Comparison of ENCODE assay signal across 20 mouse cellular contexts in genomic region chr1:164874446-164874845, GRCm38 (mm10).
"Had no signal": no experiment of that assay in that cellular context is flagged by ENCODE, and none has a peak within 500 bp of the region (broad histone marks: within the 10 kb centered on the region; RNA-seq: fewer than 3 reads in every experiment).

No protein-coding gene starts in this region.

- H3K36me3 ChIP-seq: lung, embryonic 15.5 days; midbrain, embryonic 10.5 days; midbrain, embryonic 12.5 days; neural tube, embryonic 13.5 days; neural tube, embryonic 15.5 days; stomach, embryonic 15.5 days had no signal

- H3K4me1 ChIP-seq: lung, embryonic 15.5 days; midbrain, embryonic 10.5 days; midbrain, embryonic 12.5 days; neural tube, embryonic 13.5 days; neural tube, embryonic 15.5 days; stomach, embryonic 15.5 days had no signal

- ATAC-seq: liver, postnatal 0 days; lung, postnatal 0 days; midbrain, embryonic 16.5 days had no signal

- H3K9ac ChIP-seq: liver, postnatal 0 days; lung, embryonic 15.5 days; midbrain, embryonic 12.5 days; neural tube, embryonic 13.5 days; neural tube, embryonic 15.5 days; stomach, embryonic 15.5 days had no signal

- H3K9me3 ChIP-seq: lung, embryonic 15.5 days; midbrain, embryonic 10.5 days; midbrain, embryonic 12.5 days; neural tube, embryonic 13.5 days; neural tube, embryonic 15.5 days; stomach, embryonic 15.5 days had no signal

- H3K27ac ChIP-seq: lung, embryonic 15.5 days; macrophage; midbrain, embryonic 10.5 days; midbrain, embryonic 12.5 days; neural tube, embryonic 13.5 days; neural tube, embryonic 15.5 days; stomach, embryonic 15.5 days; stomach, postnatal 0 days had no signal

- H3K4me2 ChIP-seq: lung, embryonic 15.5 days; midbrain, embryonic 12.5 days; neural tube, embryonic 13.5 days; neural tube, embryonic 15.5 days; stomach, embryonic 15.5 days had no signal

- H3K4me3 ChIP-seq: lung, embryonic 15.5 days; midbrain, embryonic 10.5 days; midbrain, embryonic 12.5 days; myocyte; neural tube, embryonic 13.5 days; neural tube, embryonic 15.5 days; stomach, embryonic 15.5 days had no signal

- H3K27me3 ChIP-seq: lung, embryonic 15.5 days; midbrain, embryonic 12.5 days; neural tube, embryonic 13.5 days; neural tube, embryonic 15.5 days; stomach, embryonic 15.5 days had no signal

- DNase-seq: liver, postnatal 0 days; lung, adult 2 months; lung, postnatal 14 days; lung, postnatal 36 days; midbrain, embryonic 14.5 days; right cerebral cortex, postnatal 14 days; thymus, adult 2 months; thymus, postnatal 25 days; thymus, postnatal 4 days had no signal
